Mouse (Mus musculus) erythroblast, embryonic 14.5 days (primary cell): Measurements from ENCODE around the gene Cpne5.

Experiments
- GATA1 ChIP-seq: IDR thresholded peaks from 2 replicates; pipeline ENCODE4 v1.6.1; 2012; ENCODE audit warnings: low read length, inconsistent platforms, mixed read lengths
- TAL1 ChIP-seq: IDR thresholded peaks from 3 replicates; pipeline ENCODE4 v1.6.1; 2012; ENCODE audit warnings: low read length, inconsistent platforms, mixed read lengths

- TF ChIP-seq GATA1 (no peak), TAL1 (no peak)
Observed at GRCm38 (mm10) chr17:29180406-29181127, 57.4 kb downstream of the Cpne5 start.
